Mouse (Mus musculus): ENCODE measurements at regions not wholly inside any gene's neighbourhood (a gene's known extent, or its start where the extent isn't known, plus 50 kb on each side); places are given as distances from the start of the nearest gene placed in this dataset.

GRCm38 (mm10) chr2:178992334-178993116 lies 449.7 kb upstream of the Cdh4 start:
- DNase-seq (ENCODE audit: low spot score in 2 of 2), result no peak

- DNase-seq (ENCODE audit: low spot score in 2 of 2), result no peak
Observed at GRCm38 (mm10) chr2:178997921-178998320, 444.3 kb upstream of the Cdh4 start.

- no peak for DNase-seq (ENCODE audit: low spot score in 2 of 2)
Observed at GRCm38 (mm10) chr2:179000448-179001081, 441.7 kb upstream of the Cdh4 start.

GRCm38 (mm10) chr2:179007766-179008165 lies 434.5 kb upstream of the Cdh4 start:
- no peak for DNase-seq (ENCODE audit: low spot score in 2 of 2)

- no peak for DNase-seq (ENCODE audit: low spot score in 2 of 2)
Observed at GRCm38 (mm10) chr2:179013891-179014593, 428.2 kb upstream of the Cdh4 start.

GRCm38 (mm10) chr2:179022675-179023194 lies 419.5 kb upstream of the Cdh4 start:
- DNase-seq (ENCODE audit: low spot score in 2 of 2), result no peak

- DNase-seq (ENCODE audit: low spot score in 2 of 2), result no peak
Observed at GRCm38 (mm10) chr2:179024225-179024624, 418.0 kb upstream of the Cdh4 start.

GRCm38 (mm10) chr2:179033171-179033570 lies 409.1 kb upstream of the Cdh4 start:
- no peak for DNase-seq (ENCODE audit: low spot score in 2 of 2)

GRCm38 (mm10) chr2:179035446-179035845 lies 406.8 kb upstream of the Cdh4 start:
- peak in 1 of 2 experiments; percentile 12 for DNase-seq (ENCODE audit: low spot score in 2 of 2)

- no peak for DNase-seq (ENCODE audit: low spot score in 2 of 2)
Observed at GRCm38 (mm10) chr2:179039697-179040096, 402.5 kb upstream of the Cdh4 start.

- peak; percentile 50 for DNase-seq (ENCODE audit: low spot score in 2 of 2)
Observed at GRCm38 (mm10) chr2:179043671-179044070, 398.6 kb upstream of the Cdh4 start.

GRCm38 (mm10) chr2:179045361-179045760 lies 396.9 kb upstream of the Cdh4 start:
- no peak for DNase-seq (ENCODE audit: low spot score in 2 of 2)

- peak; percentile 21 to 33 for DNase-seq (ENCODE audit: low spot score in 2 of 2)
Observed at GRCm38 (mm10) chr2:179054441-179054840, 387.8 kb upstream of the Cdh4 start.

GRCm38 (mm10) chr2:179064616-179065015 lies 377.6 kb upstream of the Cdh4 start:
- no peak for DNase-seq (ENCODE audit: low spot score in 2 of 2)

GRCm38 (mm10) chr2:179069520-179069919 lies 372.7 kb upstream of the Cdh4 start:
- DNase-seq (ENCODE audit: low spot score in 2 of 2), result no peak

- DNase-seq (ENCODE audit: low spot score in 2 of 2), result peak in 1 of 2 experiments; percentile 19
Observed at GRCm38 (mm10) chr2:179070346-179070745, 371.9 kb upstream of the Cdh4 start.

GRCm38 (mm10) chr2:179080462-179081274 lies 361.6 kb upstream of the Cdh4 start:
- no peak for DNase-seq (ENCODE audit: low spot score in 2 of 2)

GRCm38 (mm10) chr2:179086915-179087314 lies 355.3 kb upstream of the Cdh4 start:
- no peak for DNase-seq (ENCODE audit: low spot score in 2 of 2)

GRCm38 (mm10) chr2:179091480-179091879 lies 350.8 kb upstream of the Cdh4 start:
- no peak for DNase-seq (ENCODE audit: low spot score in 2 of 2)

- DNase-seq (ENCODE audit: low spot score in 2 of 2), result peak in 1 of 2 experiments; percentile 11
Observed at GRCm38 (mm10) chr2:179093996-179094395, 348.2 kb upstream of the Cdh4 start.

- no peak for DNase-seq (ENCODE audit: low spot score in 2 of 2)
Observed at GRCm38 (mm10) chr2:179095981-179096380, 346.2 kb upstream of the Cdh4 start.

Measured in layer of hippocampus, adult 8-10 months (tissue).